Mouse (Mus musculus) v-Abl transformed pro-B cells (cell line): ENCODE results near the gene Psen1.

Experiments
- in situ Hi-C, 2 experiments: fragments of 400-800 bp; cut with MboI; formaldehyde crosslinking; loops; one replicate each; pipeline ENCODE4 v1.15.1; 2025; ENCODE audit not compliant: unreplicated experiment in 2 of 2

Gene Psen1

DNA sequence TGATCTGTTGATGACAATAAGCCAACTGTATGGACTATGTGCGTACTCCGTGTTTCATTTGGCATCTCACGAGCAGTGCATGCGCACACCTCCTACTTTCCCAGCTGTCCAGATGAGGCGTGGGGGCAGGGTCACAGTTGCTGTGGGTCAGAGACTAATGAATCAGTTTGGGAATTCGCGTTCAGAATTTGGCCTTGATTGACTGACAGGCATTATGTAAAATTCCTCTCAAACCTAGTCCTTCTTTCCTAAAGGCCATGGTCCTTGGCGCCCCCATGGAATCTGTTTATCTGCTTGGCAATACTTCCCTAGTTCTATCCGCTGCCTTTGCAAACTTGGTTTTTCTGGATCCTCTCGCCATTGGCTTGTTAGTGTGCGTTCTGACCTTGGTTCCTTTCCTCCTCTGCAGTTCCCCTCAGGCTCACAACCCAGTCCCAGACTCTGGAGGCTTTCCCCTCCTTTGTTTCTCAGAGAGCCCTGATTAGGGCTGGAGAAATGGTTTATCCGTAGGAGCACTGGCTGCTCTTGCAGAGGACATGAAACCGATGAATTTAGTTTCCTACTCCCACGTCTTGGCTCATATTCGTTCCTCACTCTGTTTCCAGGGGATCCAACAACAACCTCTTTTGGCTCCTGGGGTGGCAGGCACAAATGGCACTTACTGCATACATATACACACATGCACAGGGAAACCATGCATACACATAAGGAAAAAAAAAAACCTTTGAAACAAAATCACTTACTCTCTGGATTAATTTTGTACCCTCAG lies 28.6 kb downstream of the Psen1 start:
- in situ Hi-C loops, result loop anchor here (5.0 to 25.0 kb wide), 4 partner anchors 51 to 546 kb away; partner anchors contain the start of genes Acot3 (in 1 of the 2), Acot4 (in 1 of the 2), Acot5 (in 1 of the 2) and Gm49366 (in 1 of the 2)

DNA sequence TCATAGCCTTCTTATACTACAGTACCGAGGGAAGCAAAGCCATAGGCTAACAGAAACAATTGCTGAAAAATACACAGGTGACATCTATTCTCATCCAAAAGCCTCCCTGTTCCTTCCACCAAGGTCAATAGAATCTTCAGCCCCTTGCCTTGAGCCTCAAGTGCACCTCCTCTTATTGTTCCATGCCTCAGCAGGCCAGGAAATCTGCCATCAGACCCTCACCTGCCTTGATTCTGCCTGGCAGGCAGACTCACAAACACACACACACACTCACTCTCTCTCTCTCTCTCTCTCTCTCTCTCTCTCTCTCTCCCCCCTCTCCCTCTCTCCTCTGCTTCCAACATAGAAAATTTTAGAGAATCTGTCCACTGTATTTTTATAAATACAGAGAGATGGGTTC lies 31.5 kb downstream of the Psen1 start:
- in situ Hi-C loops, result loop anchor here (5.0 to 25.0 kb wide), 4 partner anchors 48 to 543 kb away; partner anchors contain the start of genes Acot3 (in 1 of the 2), Acot4 (in 1 of the 2), Acot5 (in 1 of the 2) and Gm49366 (in 1 of the 2)

DNA sequence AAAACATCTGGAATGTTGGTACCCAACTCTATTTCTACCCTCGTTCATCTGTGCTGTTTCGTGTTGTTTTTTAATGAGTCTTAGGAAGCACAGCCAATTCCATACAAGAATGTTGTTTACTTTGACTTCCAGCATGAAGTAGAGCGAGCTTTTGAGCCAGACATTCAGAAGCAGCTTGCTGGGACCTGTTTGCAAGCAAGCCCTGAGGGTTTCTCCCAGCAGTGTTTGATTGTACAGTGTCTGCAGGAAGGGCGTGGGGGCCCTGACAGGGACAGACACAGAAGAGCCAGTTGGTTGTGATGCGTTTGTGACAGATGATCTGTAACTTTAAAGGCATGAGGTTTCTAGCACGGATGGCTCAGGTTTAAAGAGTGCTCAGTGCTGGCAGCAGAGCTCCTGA lies 33.3 kb downstream of the Psen1 start:
- in situ Hi-C loops, result loop anchor here (25.0 kb wide), 3 partner anchors 316 to 541 kb away; partner anchors contain the start of genes Acot3 (in 1 of the 2), Acot4 (in 1 of the 2), Acot5 (in 1 of the 2) and Gm49366 (in 1 of the 2)

DNA sequence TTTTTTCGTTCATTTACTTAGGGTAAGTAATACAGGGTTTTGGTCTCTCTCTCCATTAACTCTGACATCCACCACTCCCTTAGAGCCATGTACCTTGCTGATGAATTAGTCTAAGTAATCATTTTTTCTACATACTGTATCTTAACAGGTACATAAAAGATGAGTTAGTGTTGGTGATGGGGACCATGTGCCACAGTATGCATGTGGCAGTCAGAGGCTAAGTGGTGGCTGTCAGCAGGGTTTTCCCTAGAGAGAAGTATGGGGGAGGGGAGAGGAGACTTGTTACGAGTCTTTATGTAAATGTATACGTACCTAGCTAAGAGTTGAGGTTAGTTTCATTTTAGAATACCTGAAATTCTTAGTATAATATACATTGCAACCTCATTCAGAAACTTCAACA lies 35.1 kb downstream of the Psen1 start:
- in situ Hi-C loops, result loop anchor here (25.0 kb wide), 3 partner anchors 314 to 539 kb away; partner anchors contain the start of genes Acot3 (in 1 of the 2), Acot4 (in 1 of the 2), Acot5 (in 1 of the 2) and Gm49366 (in 1 of the 2)

DNA sequence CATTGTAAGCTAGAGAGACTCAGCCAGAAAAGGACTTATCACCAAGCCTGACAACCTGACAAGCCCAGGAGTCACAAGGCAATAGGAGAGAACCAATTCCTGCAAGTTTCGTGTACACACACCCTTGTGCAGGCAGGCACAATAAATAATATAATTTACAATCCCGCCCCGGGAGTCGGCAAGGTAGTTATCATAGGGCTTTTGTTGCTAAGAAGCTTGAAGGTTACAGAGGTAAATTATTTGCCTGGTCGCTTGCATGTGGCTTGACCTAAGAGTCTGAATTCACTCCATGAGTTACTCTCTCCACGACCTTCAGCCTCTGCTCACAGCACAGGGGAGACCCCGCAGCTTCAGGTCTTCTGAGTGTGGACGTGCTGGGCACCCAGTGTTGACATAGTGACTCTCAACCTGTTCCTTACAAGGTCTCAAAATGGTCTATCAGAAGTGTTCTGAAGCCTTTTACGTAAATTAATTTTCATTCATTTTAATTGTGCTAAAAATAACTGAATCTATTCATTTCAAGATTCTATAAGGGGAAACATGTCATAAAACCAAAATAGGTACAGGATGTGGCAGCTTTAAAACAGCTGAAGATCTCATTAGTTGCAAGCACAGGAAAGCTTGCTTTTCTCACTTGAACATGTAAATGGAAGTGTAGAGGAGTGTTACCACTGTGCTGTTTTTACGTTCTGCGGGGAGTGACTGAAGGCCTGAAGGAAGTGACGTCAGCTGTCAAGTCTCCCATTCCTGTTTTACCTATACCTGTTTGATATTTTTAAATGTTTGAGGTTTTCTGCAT lies 38.8 kb downstream of the Psen1 start:
- in situ Hi-C loops, result no loop called here

DNA sequence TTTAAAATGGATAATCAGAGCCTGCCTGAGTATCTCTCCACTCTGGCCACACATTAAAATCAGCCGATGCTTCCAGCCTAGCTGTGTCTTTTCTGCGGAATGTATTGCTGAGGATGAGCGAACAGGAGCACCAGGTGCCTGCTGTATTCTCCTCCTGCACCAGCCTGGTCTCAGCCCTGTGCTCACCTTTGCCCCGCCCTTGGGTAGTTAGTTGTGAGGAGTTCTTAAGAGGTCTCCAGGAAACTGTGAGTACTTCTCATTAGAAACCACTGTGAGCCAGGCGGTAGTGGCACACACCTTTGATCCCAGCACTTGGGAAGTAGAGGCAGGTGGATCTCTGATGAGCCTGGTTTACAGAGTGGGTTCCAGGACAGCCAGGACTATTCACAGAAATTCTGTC lies 44.3 kb downstream of the Psen1 start:
- in situ Hi-C loops, result no loop called here

DNA sequence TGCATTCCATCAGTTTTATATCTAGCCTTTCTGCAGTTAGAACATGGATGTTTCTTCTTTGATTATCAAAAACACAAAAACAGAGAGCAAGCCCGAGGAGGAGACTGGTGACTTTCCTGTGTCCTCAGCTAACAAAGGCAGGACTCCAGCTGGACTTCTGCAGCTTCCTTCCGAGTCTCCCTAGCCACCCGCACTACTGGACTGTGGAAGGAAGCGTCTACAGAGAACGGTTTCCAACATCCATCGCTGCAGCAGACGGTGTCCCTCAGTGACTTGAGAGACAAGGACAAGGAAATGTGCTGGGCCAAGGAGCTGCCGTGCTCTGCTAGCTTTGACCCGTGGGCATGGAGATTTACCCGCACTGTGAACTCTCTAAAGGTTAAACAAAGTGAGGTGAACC lies 46.1 kb downstream of the Psen1 start:
- in situ Hi-C loops, result no loop called here

DNA sequence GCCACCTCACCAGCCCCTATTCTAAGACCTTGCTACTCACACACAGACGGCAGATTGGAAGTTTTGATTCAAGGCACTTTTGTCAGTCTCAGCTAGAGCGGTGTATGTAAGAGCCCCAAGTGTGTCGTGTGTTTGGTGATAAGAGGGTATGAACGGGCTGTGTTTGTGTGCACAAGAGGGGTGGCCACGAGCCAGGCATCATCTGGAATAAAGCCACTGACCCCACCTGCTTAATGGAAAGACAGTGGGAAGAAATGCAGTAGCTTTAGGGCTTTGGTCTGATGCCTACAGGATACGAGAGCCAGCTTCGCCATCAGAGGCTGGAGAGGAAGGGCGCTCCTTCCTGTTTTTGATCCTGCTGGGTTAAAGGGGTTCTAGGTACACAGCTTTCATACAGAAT lies 48.3 kb downstream of the Psen1 start:
- in situ Hi-C loops, result no loop called here

DNA sequence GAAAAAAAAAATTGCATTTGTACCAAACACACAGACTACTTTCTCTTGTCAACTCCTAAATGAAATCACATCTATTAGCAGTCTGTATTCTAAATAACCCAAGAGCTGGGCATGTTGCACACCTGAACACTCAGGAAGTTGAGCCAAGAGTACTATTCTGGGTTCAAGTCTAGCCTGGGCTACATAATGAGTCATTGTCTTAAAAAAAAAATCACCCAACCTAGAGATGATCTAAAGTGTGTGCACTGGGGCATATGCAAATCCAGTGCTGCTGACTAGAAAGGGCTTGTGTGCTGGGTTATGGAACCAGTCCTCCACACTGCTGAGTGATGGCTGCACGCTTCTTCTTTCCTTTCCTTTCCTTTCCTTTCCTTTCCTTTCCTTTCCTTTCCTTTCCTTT lies 50.7 kb downstream of the Psen1 start:
- in situ Hi-C loops, result no loop called here

DNA sequence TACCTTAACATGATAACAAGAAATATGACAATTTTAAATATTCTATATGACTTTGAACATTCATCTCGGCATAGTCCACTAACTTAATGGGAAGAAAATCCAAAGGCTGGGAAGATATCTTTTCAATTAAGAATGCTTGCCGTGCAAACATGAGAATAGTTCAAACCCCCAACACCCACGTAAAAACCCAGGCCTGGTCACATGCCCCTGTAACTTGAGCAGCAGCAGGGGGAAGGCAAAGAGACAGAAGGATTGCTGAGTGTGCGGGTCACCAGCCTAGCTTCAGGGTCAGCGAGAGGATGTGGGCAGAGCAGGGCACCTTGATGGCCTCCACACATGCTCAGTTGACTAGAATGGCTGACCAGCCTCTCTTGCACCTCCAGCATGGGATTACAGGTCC lies 53.8 kb downstream of the Psen1 start:
- in situ Hi-C loops, result no loop called here

DNA sequence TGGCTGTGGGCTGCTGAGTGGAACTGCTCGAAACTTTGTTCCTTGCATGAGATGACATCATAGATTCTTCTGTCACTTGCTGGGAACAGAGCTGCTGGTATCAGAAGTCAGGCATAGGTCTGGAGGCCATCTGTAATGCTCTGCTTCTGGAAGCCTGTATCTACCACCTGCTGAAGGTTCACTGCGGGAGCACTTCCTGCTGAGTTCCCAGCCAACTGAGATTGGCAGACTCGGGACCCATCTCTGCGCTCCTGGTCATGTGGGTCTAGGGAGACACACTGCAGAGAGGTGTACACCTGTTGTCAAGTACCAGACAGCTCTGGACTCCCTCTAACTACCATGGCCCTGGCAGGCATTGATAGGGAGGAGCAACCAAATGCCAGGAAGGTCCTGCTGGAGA lies 54.9 kb downstream of the Psen1 start:
- in situ Hi-C loops, result no loop called here

DNA sequence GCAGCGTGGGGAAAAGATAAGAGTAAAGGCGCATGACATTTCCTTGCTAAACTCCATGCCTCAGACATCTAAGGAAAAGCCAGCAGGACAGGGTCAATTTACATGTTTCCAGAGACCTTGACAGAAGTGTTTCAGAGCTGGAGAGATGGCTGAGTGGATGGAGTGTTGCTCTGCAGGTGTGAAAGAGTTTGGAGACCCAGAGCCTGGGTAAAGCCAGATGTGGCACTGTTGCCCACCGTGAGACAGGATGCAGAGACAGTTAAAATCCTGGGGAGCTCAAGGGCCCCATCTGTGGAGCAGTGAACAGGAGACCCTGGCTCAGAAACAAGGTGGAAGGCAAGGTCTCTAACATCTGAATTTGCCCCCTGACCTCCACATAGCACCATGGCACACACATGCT lies 55.8 kb downstream of the Psen1 start:
- in situ Hi-C loops, result no loop called here

DNA sequence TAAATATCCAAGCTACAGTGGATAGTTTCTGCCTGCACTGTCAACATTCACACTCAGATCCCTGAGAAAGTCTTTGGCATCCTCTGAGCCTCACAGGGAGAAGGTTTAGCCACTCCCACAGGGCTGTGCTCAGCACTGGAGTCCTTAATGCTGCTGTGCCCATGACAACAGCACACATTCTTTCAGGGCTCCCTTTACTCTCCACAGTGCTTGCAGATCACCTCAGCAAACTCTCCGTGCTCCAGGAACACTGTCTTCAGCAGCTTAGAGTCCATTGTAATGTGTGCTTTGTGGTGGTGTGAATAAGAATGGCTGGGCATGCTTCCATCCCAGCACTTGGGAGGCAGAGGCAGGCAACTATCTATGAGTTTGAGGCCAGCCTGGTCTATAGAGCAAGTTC lies 61.2 kb downstream of the Psen1 start:
- in situ Hi-C loops, result no loop called here

DNA sequence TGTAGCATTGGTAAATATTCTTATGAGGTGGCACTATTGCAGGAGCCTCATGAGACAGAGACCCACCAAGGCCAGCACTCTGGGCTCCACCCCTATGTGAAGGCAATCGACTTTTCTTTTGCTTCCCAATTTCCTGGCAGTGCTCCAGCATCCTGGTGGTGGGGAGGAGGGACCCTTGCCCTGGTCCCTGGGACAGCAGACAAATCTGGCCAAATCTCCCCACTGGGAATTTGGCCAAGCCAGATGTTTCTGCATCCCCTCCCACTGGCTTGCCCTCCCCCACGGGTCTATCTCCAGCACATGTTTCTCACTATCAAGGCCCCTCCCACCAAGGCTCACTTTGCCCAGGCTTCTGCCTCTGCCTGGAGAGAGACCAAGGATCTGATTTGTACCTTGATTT lies 64.5 kb downstream of the Psen1 start:
- in situ Hi-C loops, result loop anchor here in 1 of 2 experiments (25.0 kb wide), 1 partner anchor 640 kb away; no protein-coding TSS in a partner anchor

DNA sequence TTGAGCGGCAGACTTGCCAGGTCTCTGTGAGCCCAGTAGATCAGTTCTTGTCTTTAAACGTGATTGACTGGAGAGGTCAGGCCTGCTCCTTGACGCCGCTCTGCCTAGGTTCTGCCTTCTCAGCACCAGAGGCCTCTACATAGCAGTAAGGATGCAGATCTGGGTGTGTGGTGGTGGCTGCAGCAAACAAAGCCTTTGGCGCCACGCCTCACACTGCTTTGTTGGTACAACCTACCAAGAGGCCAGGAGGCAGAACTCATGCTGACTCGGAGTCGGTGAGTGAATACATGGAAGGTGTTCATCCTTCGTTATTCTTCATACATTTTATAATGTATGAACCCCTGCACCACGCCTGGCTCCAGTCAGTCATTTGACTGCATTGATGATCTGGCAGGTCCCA lies 70.8 kb downstream of the Psen1 start:
- in situ Hi-C loops, result loop anchor here in 1 of 2 experiments (25.0 kb wide), 1 partner anchor 646 kb away; no protein-coding TSS in a partner anchor

DNA sequence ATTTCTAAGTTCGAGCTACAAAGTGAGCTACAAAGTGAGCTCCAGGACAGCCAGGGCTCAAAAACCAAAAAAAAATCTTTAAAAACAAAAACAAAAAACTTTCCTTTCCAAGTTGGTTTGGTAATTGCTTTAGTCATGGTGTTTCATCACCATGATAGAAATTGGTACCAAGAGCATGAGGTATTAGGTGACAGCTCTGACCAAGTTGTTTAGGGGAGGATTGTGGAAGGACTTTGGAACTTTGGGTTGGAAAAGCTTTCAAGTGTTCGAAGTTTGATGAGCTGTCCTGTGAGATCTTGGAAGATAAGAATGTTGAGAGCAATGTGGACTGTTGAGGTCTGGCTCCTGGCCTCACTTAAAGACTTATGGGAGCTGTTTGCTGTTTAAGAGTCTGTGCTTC lies 72.2 kb downstream of the Psen1 start:
- in situ Hi-C loops, result loop anchor here in 1 of 2 experiments (25.0 kb wide), 1 partner anchor 648 kb away; no protein-coding TSS in a partner anchor

DNA sequence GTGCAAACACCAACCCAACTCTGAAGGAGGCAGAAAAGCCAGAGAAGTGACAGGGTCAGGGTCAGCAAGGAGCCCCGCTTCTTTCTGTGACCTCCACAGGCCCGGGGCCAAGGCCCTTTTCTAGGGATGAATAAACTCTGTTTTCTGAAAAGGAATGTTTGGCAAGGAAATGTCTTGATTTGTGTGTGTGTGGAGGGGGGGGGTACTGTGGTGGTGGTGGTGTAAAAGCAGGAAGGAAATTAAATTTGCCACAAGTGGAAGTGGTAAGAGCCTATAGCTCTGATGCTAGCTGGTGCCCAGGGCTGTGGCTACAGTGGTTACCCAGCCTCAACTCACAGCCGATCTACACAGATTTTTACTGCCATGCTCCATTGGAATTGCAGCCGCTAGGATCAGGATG lies 74.8 kb downstream of the Psen1 start:
- in situ Hi-C loops, result loop anchor here in 1 of 2 experiments (25.0 kb wide), 1 partner anchor 650 kb away; no protein-coding TSS in a partner anchor

DNA sequence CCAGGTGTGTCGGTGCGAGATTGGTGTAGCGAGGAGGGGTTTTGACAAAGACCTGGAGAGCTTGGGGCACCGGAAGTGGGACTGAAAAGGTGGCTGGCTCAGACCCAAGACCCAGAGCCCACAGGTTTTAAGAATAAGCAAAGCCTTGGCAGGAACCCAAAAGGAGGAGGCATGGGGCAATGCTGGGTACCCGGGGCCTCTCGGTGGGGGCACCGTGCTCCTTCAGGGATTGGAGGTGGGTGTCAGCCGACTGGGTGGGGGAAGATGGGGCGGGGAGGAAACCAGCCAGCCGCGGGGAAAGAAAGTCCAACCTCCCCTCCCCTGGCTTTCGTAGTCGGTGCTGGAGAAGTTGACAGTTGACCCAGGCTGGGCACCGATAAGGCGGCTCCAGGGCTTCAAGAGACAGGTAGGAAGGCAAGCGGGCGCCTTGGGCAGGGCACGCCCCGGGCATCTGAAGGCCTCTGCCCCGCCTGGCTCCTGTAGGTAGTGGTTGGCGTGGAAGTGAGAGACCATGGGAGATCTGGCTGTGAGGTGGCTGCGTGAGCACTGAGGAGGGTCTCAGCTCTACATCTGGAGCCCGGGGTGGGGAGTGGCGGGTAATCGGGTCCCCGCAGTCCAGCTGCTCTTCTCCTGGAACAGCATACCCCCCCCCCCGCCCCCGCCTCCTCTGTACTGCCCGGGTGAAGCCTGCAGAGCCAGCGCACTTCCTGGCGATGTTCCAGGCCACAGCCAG lies 75.5 kb downstream of the Psen1 start, which contains the start of gene Papln:
Gene Papln (plus strand): TSS at position 324 of the 733 bp plus-strand sequence.
- in situ Hi-C loops, result loop anchor here in 1 of 2 experiments (25.0 kb wide), 1 partner anchor 651 kb away; no protein-coding TSS in a partner anchor

DNA sequence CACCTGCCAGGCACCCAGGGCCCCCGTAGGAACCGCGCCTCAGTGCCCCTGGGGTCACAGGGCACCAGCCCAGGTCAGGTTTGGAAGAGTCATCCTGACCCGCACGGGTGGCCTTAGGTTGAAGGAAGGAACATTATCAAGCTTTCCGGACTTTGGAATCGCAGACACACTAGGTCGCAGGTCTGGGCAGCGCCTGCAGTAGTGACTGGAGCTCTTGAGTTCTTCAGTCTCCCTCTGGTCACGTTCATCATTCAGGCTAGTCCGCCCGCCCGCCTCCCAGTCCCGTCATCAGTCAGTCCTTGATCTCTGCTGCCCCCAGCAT lies 76.1 kb downstream of the Psen1 start:
- in situ Hi-C loops, result loop anchor here in 1 of 2 experiments (25.0 kb wide), 1 partner anchor 652 kb away; no protein-coding TSS in a partner anchor

DNA sequence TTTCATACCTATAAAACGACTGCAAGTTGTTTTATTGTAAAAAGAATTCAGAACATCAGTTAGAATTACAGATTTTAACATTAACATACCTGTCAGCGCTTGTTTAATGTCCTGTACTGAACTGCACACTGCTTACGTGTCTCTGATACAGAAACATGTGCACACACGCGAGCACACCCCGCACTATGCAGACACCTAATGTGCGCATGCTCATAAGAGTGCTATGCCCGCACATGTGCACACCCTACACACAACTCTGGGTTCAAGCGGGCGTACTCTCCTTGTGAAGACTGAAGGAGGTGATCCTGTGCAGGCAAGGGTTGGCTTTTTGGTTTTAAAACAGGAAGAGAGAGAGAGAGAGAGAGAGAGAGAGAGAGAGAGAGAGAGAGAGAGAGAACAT lies 76.6 kb downstream of the Psen1 start:
- in situ Hi-C loops, result loop anchor here in 1 of 2 experiments (25.0 kb wide), 1 partner anchor 652 kb away; no protein-coding TSS in a partner anchor
